ENCODE assay signal across 8 mouse cellular contexts in the genomic region with DNA sequence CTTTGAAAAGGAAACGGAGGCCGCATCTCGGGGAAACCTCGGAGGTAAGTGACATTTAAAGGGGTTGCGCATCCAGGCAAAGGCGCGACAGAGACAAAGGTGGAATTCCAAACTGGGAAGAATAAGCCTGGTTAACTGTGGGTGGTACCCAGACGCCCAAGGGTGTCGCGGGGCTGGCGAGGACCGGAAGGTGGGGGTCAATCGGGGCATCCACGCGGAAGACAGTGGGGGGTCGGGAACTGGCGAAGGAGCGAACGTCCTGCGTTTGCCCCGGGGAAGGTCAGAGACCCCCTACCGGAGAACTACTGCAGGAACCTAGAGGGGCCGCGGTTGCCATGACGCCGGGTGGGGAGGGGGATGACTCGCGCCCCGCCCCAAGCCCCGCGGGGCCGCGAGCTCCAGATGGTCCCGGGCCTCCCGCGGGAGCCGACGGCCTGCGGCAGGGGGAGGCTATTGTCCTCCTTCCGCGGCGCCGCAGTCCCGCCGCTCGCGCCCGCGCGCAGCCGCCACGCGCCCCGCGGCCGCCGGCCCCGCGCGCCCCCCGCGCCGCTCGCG. TPM values are rescaled to one million over a fixed set of nuclear protein-coding genes. Genes with fewer than 3 reads are reported as not detected.
A peak's percentile ranks its signal among the peaks of the same experiment; 100 is the strongest.
DNase-seq lines count a peak whose midpoint lies in the region; ATAC-seq lines count a peak whose summit lies in the region.

No protein-coding gene starts in this region.

- intact Hi-C loops in left cerebral cortex, postnatal 4 days (cut with DNase I): loop anchor here (5.0 kb wide), 1 partner anchor 64 kb away; no protein-coding TSS in a partner anchor
- intact Hi-C loops in left cerebral cortex, postnatal 14 days (cut with DNase I): loop anchor here (5.0 kb wide), 1 partner anchor 64 kb away; no protein-coding TSS in a partner anchor

- peak overlapping the region; percentile 96 for H3K27ac ChIP-seq in hindbrain, embryonic 12.5 days
- peak overlapping the region; percentile 95 for H3K27ac ChIP-seq in midbrain, embryonic 15.5 days

- peaks cover 7% of the 10 kb centered on the region; the same call in 1 of the 2 replicates for H3K27me3 ChIP-seq in hindbrain, embryonic 12.5 days
- H3K27me3 ChIP-seq in midbrain, embryonic 15.5 days (replicated peaks): no peaks in the 10 kb centered on the region

- no peaks in the 10 kb centered on the region for H3K9me3 ChIP-seq in hindbrain, embryonic 12.5 days (replicated peaks)
- no peaks in the 10 kb centered on the region for H3K9me3 ChIP-seq in midbrain, embryonic 15.5 days

- H3K4me3 ChIP-seq in hindbrain, embryonic 12.5 days: peak overlapping the region; percentile 83
- H3K4me3 ChIP-seq in midbrain, embryonic 15.5 days: peak overlapping the region; percentile 92

- ATAC-seq in hindbrain, embryonic 12.5 days (ENCODE audit: low FRiP score): peak; percentile 86
- peak; percentile 82 for ATAC-seq in midbrain, embryonic 15.5 days (replicated peaks)

- no peaks in the 10 kb centered on the region for H3K36me3 ChIP-seq in hindbrain, embryonic 12.5 days
- no peaks in the 10 kb centered on the region for H3K36me3 ChIP-seq in midbrain, embryonic 15.5 days (replicated peaks)

- peak overlapping the region; percentile 84 for H3K4me2 ChIP-seq in hindbrain, embryonic 12.5 days (replicated peaks)
- H3K4me2 ChIP-seq in midbrain, embryonic 15.5 days: peak overlapping the region; percentile 68

- under 1% methylated on average over 26 of the region's 65 CpGs for WGBS in hindbrain, embryonic 12.5 days
- under 1% methylated on average over 41 of the region's 65 CpGs for WGBS in midbrain, embryonic 15.5 days

- H3K9ac ChIP-seq in hindbrain, embryonic 12.5 days: peak overlapping the region; percentile 94
- H3K9ac ChIP-seq in midbrain, embryonic 15.5 days: peak overlapping the region; percentile 89

- peaks cover 26% of the 10 kb centered on the region for H3K4me1 ChIP-seq in hindbrain, embryonic 12.5 days
- H3K4me1 ChIP-seq in midbrain, embryonic 15.5 days: peaks cover 41% of the 10 kb centered on the region

- peak; percentile 75 for DNase-seq in left cerebral cortex, postnatal 4 days
- DNase-seq in left cerebral cortex, postnatal 14 days (ENCODE audit: low spot score in 2 of 2): no peak
- DNase-seq in cerebellum, postnatal 25 days: peak; percentile 78 to 83
- no peak for DNase-seq in Muller cell, postnatal 12 days (ENCODE audit: inconsistent ontology term)
- no peak for DNase-seq in thymus, postnatal 14 days
- no peak for DNase-seq in right cerebral cortex, postnatal 25 days

RNA-seq across cellular contexts. Expression of gene Sptbn2, which starts 0.7 kb away (rescaled TPM):
- total RNA-seq in left cerebral cortex, postnatal 4 days (2021): 100 to 1,000 TPM; 319 to 320 TPM
- total RNA-seq in left cerebral cortex, postnatal 14 days (2021): 100 to 1,000 TPM; 702 to 775 TPM
- polyA plus RNA-seq in hindbrain, embryonic 12.5 days (2016; fragmentation: Nextera tagmentation; extraction: Ambion mirVana): 42.8 and 43.7 TPM in 2 replicates
- polyA plus RNA-seq in midbrain, embryonic 15.5 days (2015; fragmentation: Nextera tagmentation; extraction: Ambion mirVana): 35.2 and 39.8 TPM in 2 replicates

RNA-seq across cellular contexts. Expression of gene Gm960, which starts 13.2 kb away (rescaled TPM):
- 1 to 10 TPM; 3.7 to 4.5 TPM for total RNA-seq in left cerebral cortex, postnatal 4 days (2021)
- total RNA-seq in left cerebral cortex, postnatal 14 days (2021): 1 to 10 TPM; 1.8 to 2.1 TPM
- 3.6 and 6.3 TPM in 2 replicates for polyA plus RNA-seq in hindbrain, embryonic 12.5 days (2016; fragmentation: Nextera tagmentation; extraction: Ambion mirVana)
- polyA plus RNA-seq in midbrain, embryonic 15.5 days (2015; fragmentation: Nextera tagmentation; extraction: Ambion mirVana): 5.6 and 7.7 TPM in 2 replicates

RNA-seq across cellular contexts. Expression of gene Rbm4b, which starts 44.6 kb away (rescaled TPM):
- 10 to 100 TPM; 32.5 to 35.2 TPM for total RNA-seq in left cerebral cortex, postnatal 4 days (2021)
- total RNA-seq in left cerebral cortex, postnatal 14 days (2021): 10 to 100 TPM; 13.6 to 14.3 TPM
- 155 TPM in 2 replicates for polyA plus RNA-seq in hindbrain, embryonic 12.5 days (2016; fragmentation: Nextera tagmentation; extraction: Ambion mirVana)
- 180 and 188 TPM in 2 replicates for polyA plus RNA-seq in midbrain, embryonic 15.5 days (2015; fragmentation: Nextera tagmentation; extraction: Ambion mirVana)

Comparison
In these comparisons a context has a peak if more than half of its experiments do, and no peak if none do; other contexts are left out.
1. DNase-seq: peak in left cerebral cortex, postnatal 4 days (single experiment) and cerebellum, postnatal 25 days (2 of 2); none in left cerebral cortex, postnatal 14 days (0 of 2), Muller cell, postnatal 12 days (single experiment), thymus, postnatal 14 days (single experiment) and right cerebral cortex, postnatal 25 days (single experiment).